Mouse (Mus musculus): ENCODE results near the gene Fam114a2.

GRCm38 (mm10) chr11:57539841-57540418 lies 21.5 kb upstream of the Fam114a2 start:
- TF ChIP-seq CTCF (conservative IDR thresholded peaks at IDR 0.05; ENCODE audit: low read length) (no peak), NANOG (IDR thresholded peaks at IDR 0.05; ENCODE audit: borderline replicate concordance, low read length) (no peak), POU5F1 (IDR thresholded peaks at IDR 0.05; ENCODE audit: borderline replicate concordance, low read length) (no peak)
